Mouse (Mus musculus) frontal cortex, postnatal 10 days (tissue): ENCODE measurements around the gene Gse1.
A peak's percentile ranks its signal among the peaks of the same experiment; 100 is the strongest.
"Not testable (repeated sequence)": the region's sequence is repeated elsewhere in the genome, so short reads cannot be mapped to it uniquely, and the experiment has no call there.

ENCODE experiments used
- DNase-seq, 2 experiments: peaks; one replicate each; pipeline ENCODE4 v3.0.0; 2022; ENCODE audit warnings: low spot score in 2 of 2, mixed read lengths in 1 of 2

Gene Gse1

GRCm38 (mm10) chr8:120322956-120323448 lies 94.7 kb downstream of the Gse1 start:
- peak in 1 of 2 experiments; percentile 62 for DNase-seq

GRCm38 (mm10) chr8:120324555-120324954 lies 96.3 kb downstream of the Gse1 start:
- DNase-seq = no peak

- no peak for DNase-seq
These were observed 97.0 kb downstream of the Gse1 start for GRCm38 (mm10) chr8:120325172-120325767.

GRCm38 (mm10) chr8:120327131-120327554 lies 98.9 kb downstream of the Gse1 start:
- no peak for DNase-seq

- DNase-seq = no peak
These were observed 100.2 kb downstream of the Gse1 start for GRCm38 (mm10) chr8:120328361-120329022.

GRCm38 (mm10) chr8:120329030-120329748 lies 100.9 kb downstream of the Gse1 start:
- DNase-seq = no peak

GRCm38 (mm10) chr8:120331027-120331426 lies 102.8 kb downstream of the Gse1 start:
- DNase-seq = no peak

- no peak for DNase-seq
These were observed 104.3 kb downstream of the Gse1 start for GRCm38 (mm10) chr8:120332379-120333229.

- DNase-seq = no peak
These were observed 105.4 kb downstream of the Gse1 start for GRCm38 (mm10) chr8:120333681-120334080.

GRCm38 (mm10) chr8:120334261-120334660 lies 106.0 kb downstream of the Gse1 start:
- DNase-seq = not testable (repeated sequence)

- DNase-seq = peak in 1 of 2 experiments; percentile 47
These were observed 106.6 kb downstream of the Gse1 start for GRCm38 (mm10) chr8:120334878-120335261.

- DNase-seq = no peak
These were observed 107.2 kb downstream of the Gse1 start for GRCm38 (mm10) chr8:120335262-120336086.

- DNase-seq = no peak
These were observed 107.8 kb downstream of the Gse1 start for GRCm38 (mm10) chr8:120336087-120336380.

- no peak for DNase-seq
These were observed 108.8 kb downstream of the Gse1 start for GRCm38 (mm10) chr8:120336909-120337555.

- no peak for DNase-seq
These were observed 109.4 kb downstream of the Gse1 start for GRCm38 (mm10) chr8:120337627-120338026.

- no peak for DNase-seq
These were observed 110.4 kb downstream of the Gse1 start for GRCm38 (mm10) chr8:120338678-120339077.

- DNase-seq = no peak
These were observed 111.5 kb downstream of the Gse1 start for GRCm38 (mm10) chr8:120339743-120340142.

- no peak for DNase-seq
These were observed 112.9 kb downstream of the Gse1 start for GRCm38 (mm10) chr8:120341124-120341523.

- no peak for DNase-seq
These were observed 114.7 kb downstream of the Gse1 start for GRCm38 (mm10) chr8:120342847-120343548.

GRCm38 (mm10) chr8:120343582-120343981 lies 115.3 kb downstream of the Gse1 start:
- DNase-seq = no peak
